Mouse (Mus musculus) CH12.LX (cell line): Measurements from ENCODE around the gene Mfsd11. TPM values are rescaled to one million over a fixed set of nuclear protein-coding genes. Genes with fewer than 3 reads are reported as not detected.

ENCODE experiments used
- DNase-seq: peaks from one replicate; pipeline ENCODE4 v3.0.0-alpha.2; 2013; ENCODE audit errors: extremely low read depth
- H3K27ac ChIP-seq: 2 replicates; pipeline ENCODE4 v1.5.1; 2012; ENCODE audit warnings: low read depth, mild to moderate bottlenecking, control low read depth, moderate library complexity; ENCODE audit not compliant: insufficient read depth
- H3K27me3 ChIP-seq: replicated peaks from 2 replicates; pipeline ENCODE3; 2012; ENCODE audit warnings: inconsistent platforms
- H3K36me3 ChIP-seq, 2 experiments: replicated peaks in 1 of 2; 2 replicates each; pipeline versions ENCODE3 to v1.6.1; 2012; ENCODE audit warnings: inconsistent platforms in 1 of 2, low read length in 1 of 2, mild to moderate bottlenecking in 1 of 2, mixed read lengths in 1 of 2, moderate library complexity in 1 of 2; ENCODE audit not compliant: control insufficient read depth in 1 of 2, insufficient read depth in 1 of 2
- H3K4me1 ChIP-seq, 2 experiments: 2 replicates each; pipeline ENCODE4 v1.6.1; 2012; ENCODE audit warnings: inconsistent platforms in 1 of 2, moderate library complexity in 1 of 2; ENCODE audit not compliant: insufficient read depth in 2 of 2, control insufficient read depth in 1 of 2
- H3K4me2 ChIP-seq: 2 replicates; pipeline ENCODE4 v1.6.1; 2012; ENCODE audit warnings: low read depth, mild to moderate bottlenecking, control low read depth; ENCODE audit not compliant: poor library complexity, insufficient read depth, severe bottlenecking
- H3K4me3 ChIP-seq, 3 experiments: fragments of 150-350 bp in 1 of 3; sonication (generic) in 1 of 3; replicated peaks in 1 of 3; 2 replicates each; pipeline versions ENCODE3 to v1.5.1; 2011 to 2012; ENCODE audit warnings: low read depth in 2 of 3, low read length in 2 of 3, mild to moderate bottlenecking in 2 of 3, moderate library complexity in 2 of 3, control low read depth in 1 of 3, improper control_type of control experiment in 1 of 3, inconsistent platforms in 1 of 3, mixed read lengths in 1 of 3; ENCODE audit not compliant: poor library complexity in 1 of 3
- H3K79me2 ChIP-seq: replicated peaks from 2 replicates; pipeline ENCODE4 v1.6.1; 2012; ENCODE audit warnings: mild to moderate bottlenecking, moderate library complexity; ENCODE audit not compliant: control insufficient read depth, poor library complexity, insufficient read depth, severe bottlenecking; ENCODE audit errors: extremely low read depth
- H3K9ac ChIP-seq: 2 replicates; pipeline ENCODE4 v1.6.1; 2012; ENCODE audit warnings: low read depth, mild to moderate bottlenecking, control low read depth, moderate library complexity; ENCODE audit not compliant: insufficient read depth
- H3K9me3 ChIP-seq: replicated peaks from 2 replicates; pipeline ENCODE3; 2012; ENCODE audit warnings: low read length, inconsistent platforms, mixed read lengths
- CHD1 ChIP-seq: IDR thresholded peaks from 2 replicates; pipeline ENCODE4 v1.6.1; 2012; ENCODE audit warnings: low read depth, low read length, improper control_type of control experiment, inconsistent platforms
- CHD2 ChIP-seq: IDR thresholded peaks from 2 replicates; pipeline ENCODE4 v1.6.1; 2011; ENCODE audit warnings: low read length, improper control_type of control experiment
- CTCF ChIP-seq, 2 experiments: IDR thresholded peaks in 1 of 2; conservative IDR thresholded peaks in 1 of 2; 2 replicates each; pipeline ENCODE4 v1.5.1; 2011 to 2012; ENCODE audit warnings: low read depth in 2 of 2, low read length in 2 of 2, improper control_type of control experiment in 1 of 2, inconsistent platforms in 1 of 2, mild to moderate bottlenecking in 1 of 2, moderate library complexity in 1 of 2
- ELF1 ChIP-seq: IDR thresholded peaks from 2 replicates; pipeline ENCODE4 v1.6.1; 2014; ENCODE audit warnings: low read depth, mild to moderate bottlenecking, inconsistent platforms, low read length, improper control_type of control experiment
- IRF4 ChIP-seq: IDR thresholded peaks from 2 replicates; pipeline ENCODE4 v1.6.1; 2014; ENCODE audit warnings: low read depth, mild to moderate bottlenecking, inconsistent platforms, low read length, improper control_type of control experiment
- JUN ChIP-seq: IDR thresholded peaks from 2 replicates; pipeline ENCODE4 v1.6.1; 2011; ENCODE audit warnings: low read depth, mild to moderate bottlenecking, low read length, improper control_type of control experiment, moderate library complexity; ENCODE audit not compliant: insufficient read depth
- JUND ChIP-seq: conservative IDR thresholded peaks from 2 replicates; pipeline ENCODE4 v1.6.1; 2011; ENCODE audit warnings: low read depth, low read length, improper control_type of control experiment
- KAT2A ChIP-seq: IDR thresholded peaks from 2 replicates; pipeline ENCODE4 v1.6.1; 2012; ENCODE audit warnings: low read length, improper control_type of control experiment, inconsistent platforms; ENCODE audit not compliant: insufficient replicate concordance
- MAFK ChIP-seq: IDR thresholded peaks from 2 replicates; pipeline ENCODE4 v1.6.1; 2011; ENCODE audit warnings: low read length, improper control_type of control experiment; ENCODE audit not compliant: insufficient replicate concordance
- MAZ ChIP-seq: IDR thresholded peaks from 2 replicates; pipeline ENCODE4 v1.6.1; 2012; ENCODE audit warnings: low read depth, mild to moderate bottlenecking, inconsistent platforms, low read length, improper control_type of control experiment, moderate library complexity
- MXI1 ChIP-seq: IDR thresholded peaks from 2 replicates; pipeline ENCODE4 v1.6.1; 2011; ENCODE audit warnings: mild to moderate bottlenecking, low read depth, low read length, improper control_type of control experiment
- NRF1 ChIP-seq: IDR thresholded peaks from 2 replicates; pipeline ENCODE4 v1.6.1; 2014; ENCODE audit warnings: low read depth, mild to moderate bottlenecking, inconsistent platforms, low read length, improper control_type of control experiment, moderate library complexity
- PAX5 ChIP-seq: IDR thresholded peaks from 2 replicates; pipeline ENCODE4 v1.6.1; 2012; ENCODE audit warnings: low read length, inconsistent platforms, mixed read lengths
- POLR2A ChIP-seq: IDR thresholded peaks from 2 replicates; pipeline ENCODE4 v1.6.1; 2011; ENCODE audit warnings: low read depth, mild to moderate bottlenecking, improper control_type of control experiment, low read length
- RAD21 ChIP-seq: IDR thresholded peaks from 2 replicates; pipeline ENCODE4 v1.6.1; 2011; ENCODE audit warnings: low read depth, mild to moderate bottlenecking, low read length, improper control_type of control experiment, moderate library complexity
- SIN3A ChIP-seq: IDR thresholded peaks from 2 replicates; pipeline ENCODE4 v1.6.1; 2012; ENCODE audit warnings: low read length, improper control_type of control experiment, inconsistent platforms
- UBTF ChIP-seq: IDR thresholded peaks from 2 replicates; pipeline ENCODE4 v1.6.1; 2012; ENCODE audit warnings: low read depth, mild to moderate bottlenecking, inconsistent platforms, low read length, improper control_type of control experiment, moderate library complexity
- USF1 ChIP-seq: IDR thresholded peaks from 2 replicates; pipeline ENCODE4 v1.6.1; 2014; ENCODE audit warnings: low read depth, mild to moderate bottlenecking, inconsistent platforms, low read length, improper control_type of control experiment
- USF2 ChIP-seq: conservative IDR thresholded peaks from 2 replicates; pipeline ENCODE4 v1.6.1; 2011; ENCODE audit warnings: low read depth, low read length, improper control_type of control experiment
- ZNF384 ChIP-seq: IDR thresholded peaks from 2 replicates; pipeline ENCODE4 v1.6.1; 2012; ENCODE audit warnings: low read depth, low read length, improper control_type of control experiment, inconsistent platforms
- dilution Hi-C: fragments of 300-500 bp; cut with MboI; formaldehyde crosslinking; loops from 2 replicates; pipeline ENCODE4 v1.14.3; 2020; ENCODE audit warnings: low sequenced_read_pairs; ENCODE audit not compliant: extremely low pct_unique_long_range_greater_than_20kb, extremely low pct_ligation_motif_present
- in situ Hi-C: fragments of 300-500 bp; cut with MboI; formaldehyde crosslinking; loops from 3 replicates; pipeline ENCODE4 v1.14.3; 2019; ENCODE audit warnings: low sequenced_read_pairs, low pct_ligation_motif_present, low pct_unique_long_range_greater_than_20kb, mixed read lengths
- polyA plus RNA-seq: library from polyadenylated mRNA; unstranded; fragments of >175 nt; gene quantifications from 2 replicates; pipeline ENCODE4 v1.2.1, GENCODE M21; 2012; ENCODE audit warnings: low read depth; ENCODE audit not compliant: insufficient read length
- total RNA-seq, 2 experiments: library from RNA; depleted of rRNA; stranded (reverse); fragments of 300-350 nt in 1 of 2; fragments of >200 nt in 1 of 2; gene quantifications; 2 replicates each; pipeline ENCODE4 v1.2.3; 2012 to 2014

The Mfsd11 gene
- total and polyA plus RNA-seq, 3 experiments: 4.1 to 17.7 (median 13.2) TPM

GRCm38 (mm10) chr11:116834954-116835353 lies 17.3 kb upstream of the Mfsd11 start:
- no peak for DNase-seq
- TF ChIP-seq MXI1 (no peak), JUND (no peak), CHD1 (no peak), UBTF (no peak), ZNF384 (no peak), USF1 (no peak), IRF4 (no peak), JUN (no peak), MAFK (no peak), SIN3A (no peak), POLR2A (no peak), CHD2 (no peak)
- TF ChIP-seq, all 38 proteins: peak for 0
- Histone ChIP-seq H3K79me2 (no peaks in the 10 kb centered on the region), H3K4me1 (peaks cover 9 to 47% of the 10 kb centered on the region in 2 experiments), H3K36me3 (peaks cover 58 to 84% of the 10 kb centered on the region in 2 experiments), H3K4me2 (no peak overlapping the region), H3K27ac (no peak overlapping the region), H3K4me3 (no peak overlapping the region), H3K9ac (no peak overlapping the region), H3K27me3 (no peaks in the 10 kb centered on the region), H3K9me3 (no peaks in the 10 kb centered on the region)
- in situ Hi-C loops: no loop called here
- dilution Hi-C loops: no loop called here

GRCm38 (mm10) chr11:116836283-116836682 lies 16.0 kb upstream of the Mfsd11 start:
- no peak for DNase-seq
- H3K36me3 ChIP-seq: peaks cover 71 to 94% of the 10 kb centered on the region in 2 experiments
- H3K27ac ChIP-seq: no peak overlapping the region

More at GRCm38 (mm10) chr11:116836283-116836682, 16.0 kb upstream of the Mfsd11 start:
- Histone ChIP-seq H3K4me1 (peaks cover 16 to 57% of the 10 kb centered on the region in 2 experiments), H3K9me3 (no peaks in the 10 kb centered on the region), H3K4me3 (no peak overlapping the region)
- TF ChIP-seq RAD21: no peak
- TF ChIP-seq USF2: no peak
- TF ChIP-seq ELF1: no peak
- TF ChIP-seq NRF1: no peak
- TF ChIP-seq MAFK: no peak
- TF ChIP-seq MAZ: no peak
- TF ChIP-seq PAX5: no peak
- TF ChIP-seq CTCF (conservative IDR thresholded peaks at IDR 0.05 in 1 of 2, IDR thresholded peaks at IDR 0.05 in 1 of 2; ENCODE audit: low read depth in 2 of 2, low read length in 2 of 2): no peak
- TF ChIP-seq CHD1: no peak
- TF ChIP-seq JUND: no peak
- no peak for TF ChIP-seq KAT2A
- TF ChIP-seq, all 38 proteins: peak for 0
- Histone ChIP-seq H3K4me2 (no peak overlapping the region), H3K9ac (no peak overlapping the region), H3K79me2 (peaks cover 13% of the 10 kb centered on the region), H3K27me3 (no peaks in the 10 kb centered on the region)
- in situ Hi-C loops (no loop called here), dilution Hi-C loops (no loop called here)
